Mouse (Mus musculus) G1E (cell line): ENCODE data around the gene Tmem233.

ENCODE experiments used
- CTCF ChIP-seq: IDR thresholded peaks from 2 replicates; pipeline ENCODE4 v1.5.1; 2012; ENCODE audit warnings: low read depth, low read length, inconsistent platforms, mixed read lengths
- GATA1 ChIP-seq: IDR thresholded peaks from 2 replicates; pipeline ENCODE4 v1.6.1; 2012; ENCODE audit warnings: borderline replicate concordance, low read length, inconsistent platforms, mixed read lengths

GRCm38 (mm10) chr5:116030566-116031189 is 52.4 kb downstream of the Tmem233 start:
- TF ChIP-seq CTCF (no peak), GATA1 (no peak)
